In genomic region chr10:9529408-9529807, GRCm38 (mm10) we compare ENCODE assay signal across 19 mouse cellular contexts.
DNase-seq lines count a peak whose midpoint lies in the region; ATAC-seq and TF ChIP-seq lines count a peak whose summit lies in the region.
"Had no signal": no experiment of that assay in that cellular context is flagged by ENCODE, and none has a peak within 500 bp of the region (broad histone marks: within the 10 kb centered on the region; RNA-seq: fewer than 3 reads in every experiment).

No protein-coding gene starts in this region.

- no peak for TF ChIP-seq CTCF in lung, embryonic 14.5 days (IDR thresholded peaks at IDR 0.05; ENCODE audit: low read depth)
- TF ChIP-seq CTCF in lung, adult 2 months (IDR thresholded peaks at IDR 0.05; ENCODE audit: insufficient read depth, low read length), result no peak

- no peaks in the 10 kb centered on the region for H3K36me3 ChIP-seq in lung, embryonic 14.5 days (ENCODE audit: insufficient read depth)
- H3K36me3 ChIP-seq in heart, embryonic 12.5 days, result no peaks in the 10 kb centered on the region
- H3K36me3 ChIP-seq: embryonic facial prominence, embryonic 10.5 days; forebrain, embryonic 10.5 days; kidney, embryonic 15.5 days had no signal

- H3K27ac ChIP-seq in lung, embryonic 14.5 days (ENCODE audit: low read depth), result no peak overlapping the region; the same call in 1 of the 2 replicates
- 0 out of 2 replicates have a peak overlapping the region, but pooled peaks have one; percentile 56 for H3K27ac ChIP-seq in heart, embryonic 12.5 days (ENCODE audit: poor library complexity, severe bottlenecking)
- H3K27ac ChIP-seq: embryonic facial prominence, embryonic 10.5 days; forebrain, embryonic 10.5 days; kidney, embryonic 15.5 days; layer of hippocampus, adult 2 months; macrophage; stomach, postnatal 0 days had no signal

- 0 out of 2 replicates have a peak, but pooled peaks cover 2% of the 10 kb centered on the region for H3K4me1 ChIP-seq in lung, embryonic 14.5 days (ENCODE audit: insufficient read depth)
- H3K4me1 ChIP-seq in lung, adult 2 months (ENCODE audit: control insufficient read depth, insufficient read depth, low read length), result peaks cover 4% of the 10 kb centered on the region
- peaks cover 16% of the 10 kb centered on the region for H3K4me1 ChIP-seq in heart, embryonic 12.5 days (replicated peaks)
- H3K4me1 ChIP-seq: kidney, embryonic 15.5 days had no signal

- H3K9me3 ChIP-seq in lung, embryonic 14.5 days (ENCODE audit: low read depth, low read length), result no peaks in the 10 kb centered on the region
- no peaks in the 10 kb centered on the region for H3K9me3 ChIP-seq in heart, embryonic 12.5 days (replicated peaks)
- H3K9me3 ChIP-seq: embryonic facial prominence, embryonic 10.5 days; forebrain, embryonic 10.5 days; kidney, embryonic 15.5 days had no signal

- H3K4me2 ChIP-seq in lung, embryonic 14.5 days, result no peak overlapping the region
- no peak overlapping the region for H3K4me2 ChIP-seq in heart, embryonic 12.5 days
- H3K4me2 ChIP-seq: kidney, embryonic 15.5 days had no signal

- peak; percentile 38; the same call in 1 of the 2 replicates for ATAC-seq in lung, embryonic 14.5 days (ENCODE audit: insufficient read depth)
- peak; percentile 45; the same call in 1 of the 2 replicates for ATAC-seq in heart, embryonic 12.5 days (ENCODE audit: insufficient number of reproducible peaks, low FRiP score)
- no peak for ATAC-seq in megakaryocyte-erythroid progenitor cell, adult 5-6 weeks (replicated peaks; ENCODE audit: low FRiP score, low TSS enrichment, poor library complexity, severe bottlenecking)
- ATAC-seq: activated CD4-positive, CD25-positive, alpha-beta regulatory T cell, adult 4 months; hindbrain, embryonic 16.5 days had no signal

- 23% methylated on average over 7 of the region's 7 CpGs for WGBS in lung, embryonic 14.5 days
- WGBS in lung, adult 2 months, result 28% methylated on average over 7 of the region's 7 CpGs
- 4% methylated on average over 7 of the region's 7 CpGs for WGBS in heart, embryonic 12.5 days

- no peak for TF ChIP-seq POLR2A in lung, adult 2 months (IDR thresholded peaks at IDR 0.05; ENCODE audit: borderline replicate concordance, extremely low read depth, low read depth, low read length)

- no peaks in the 10 kb centered on the region for H3K27me3 ChIP-seq in lung, embryonic 14.5 days (ENCODE audit: insufficient read depth, low read length)
- no peaks in the 10 kb centered on the region for H3K27me3 ChIP-seq in heart, embryonic 12.5 days (replicated peaks)
- H3K27me3 ChIP-seq: kidney, embryonic 15.5 days had no signal

- DNase-seq in adrenal gland, adult 2 months, result peak; percentile 13
- no peak for DNase-seq in adrenal gland, adult 18-20 months (ENCODE audit: low spot score in 2 of 2)
- peak; percentile 54 for DNase-seq in lung, embryonic 14.5 days
- no peak for DNase-seq in lung, adult 2 months
- peak; percentile 1 for DNase-seq in lung, postnatal 25 days (ENCODE audit: low spot score)
- no peak for DNase-seq in left cerebral cortex, adult 9 months (ENCODE audit: low spot score in 2 of 2)
- DNase-seq: cerebellum, adult 9-11 months; liver; thymus, postnatal 25 days had no signal

- H3K9ac ChIP-seq in lung, embryonic 14.5 days, result no peak overlapping the region; the same call in 1 of the 2 replicates
- no peak overlapping the region for H3K9ac ChIP-seq in heart, embryonic 12.5 days
- H3K9ac ChIP-seq: kidney, embryonic 15.5 days had no signal

- H3K4me3 ChIP-seq in lung, embryonic 14.5 days (ENCODE audit: low read depth, low read length), result no peak overlapping the region
- H3K4me3 ChIP-seq in lung, adult 2 months (replicated peaks; ENCODE audit: extremely low read depth, low read depth, low read length), result no peak overlapping the region
- no peak overlapping the region for H3K4me3 ChIP-seq in heart, embryonic 12.5 days
- H3K4me3 ChIP-seq: embryonic facial prominence, embryonic 10.5 days; forebrain, embryonic 10.5 days; kidney, embryonic 15.5 days; layer of hippocampus, adult 2 months had no signal

Comparison
In these comparisons a context has a peak if more than half of its experiments do, and no peak if none do; other contexts are left out.
1. DNase-seq: peak in adrenal gland, adult 2 months (single experiment), lung, embryonic 14.5 days (single experiment) and lung, postnatal 25 days (single experiment); none in adrenal gland, adult 18-20 months (0 of 2), lung, adult 2 months (single experiment) and left cerebral cortex, adult 9 months (0 of 2).